Mouse (Mus musculus) kidney, adult 2 months (tissue): ENCODE results near the gene Rnf220.

Experiments used
- CTCF ChIP-seq: fragments of 200-500 bp; conservative IDR thresholded peaks from 2 replicates; pipeline ENCODE4 v1.5.1; 2011; ENCODE audit warnings: low read depth, mild to moderate bottlenecking, control low read depth, low read length, moderate library complexity, mixed read lengths; ENCODE audit not compliant: insufficient read depth, insufficient read length
- POLR2A ChIP-seq: fragments of 200-500 bp; IDR thresholded peaks from one replicate; pipeline ENCODE4 v1.6.1; 2011; ENCODE audit warnings: low read depth, low read length, control low read depth

DNA sequence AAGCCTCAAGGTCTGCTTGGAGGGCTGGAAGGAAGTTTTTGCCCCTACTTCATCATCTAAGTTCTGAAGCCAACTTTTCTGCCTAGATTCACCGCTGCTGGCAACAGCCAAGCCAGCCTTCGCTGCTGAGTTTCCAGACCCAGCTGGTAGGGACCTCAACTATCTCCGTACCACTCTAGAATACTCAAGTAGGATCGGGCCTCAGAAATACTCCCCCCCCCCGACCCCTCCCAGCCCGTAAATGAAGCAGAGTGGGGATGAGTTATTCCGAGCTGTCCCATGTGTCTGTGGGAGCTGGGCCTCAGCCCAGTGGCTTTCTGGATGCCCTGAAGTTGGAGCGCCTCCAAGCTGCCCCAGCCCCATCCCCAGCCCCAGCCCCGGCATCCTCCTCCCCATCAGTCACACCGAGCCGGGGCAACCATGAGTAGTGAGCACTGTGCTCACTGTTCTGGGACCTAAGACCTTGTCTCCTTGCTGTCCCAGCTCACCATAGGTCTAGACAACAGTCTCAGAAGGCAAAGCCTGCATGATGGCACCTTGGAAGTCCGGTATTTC lies 146.6 kb downstream of the Rnf220 start:
- TF ChIP-seq POLR2A (no peak), CTCF (no peak)
